Mouse (Mus musculus) heart, embryonic 11.5 days (tissue): ENCODE data around the gene Lamb3. TPM values are rescaled to one million over a fixed set of nuclear protein-coding genes. Genes with fewer than 3 reads are reported as not detected.

Source experiments
- ATAC-seq: fragments of 200-750 bp; cut with Nextera tagmentation; replicated peaks from 2 replicates; pipeline ENCODE4 v1.8.0; 2017; ENCODE audit warnings: moderate library complexity; ENCODE audit not compliant: insufficient number of reproducible peaks, low FRiP score, low TSS enrichment
- H3K27ac ChIP-seq: fragments of 300-500 bp; sonication (generic); 2 replicates; pipeline ENCODE4 v1.5.1; 2014; ENCODE audit warnings: mild to moderate bottlenecking, low read depth, low read length
- H3K27me3 ChIP-seq: fragments of 300-500 bp; sonication (generic); 2 replicates; pipeline ENCODE4 v1.6.1; 2014; ENCODE audit warnings: mild to moderate bottlenecking, low read length, mixed read lengths; ENCODE audit not compliant: control insufficient read depth, insufficient read depth
- H3K36me3 ChIP-seq: fragments of 300-500 bp; sonication (generic); 2 replicates; pipeline ENCODE4 v1.6.1; 2014; ENCODE audit warnings: mild to moderate bottlenecking, low read length, moderate library complexity, mixed read lengths; ENCODE audit not compliant: control insufficient read depth, insufficient read depth
- H3K4me1 ChIP-seq: fragments of 300-500 bp; sonication (generic); 2 replicates; pipeline ENCODE4 v1.6.1; 2014; ENCODE audit warnings: low read length; ENCODE audit not compliant: control insufficient read depth, insufficient read depth
- H3K4me2 ChIP-seq: fragments of 300-500 bp; sonication (generic); 2 replicates; pipeline ENCODE4 v1.6.1; 2014; ENCODE audit warnings: mild to moderate bottlenecking, moderate library complexity
- H3K4me3 ChIP-seq: fragments of 300-500 bp; sonication (generic); 2 replicates; pipeline ENCODE4 v1.5.1; 2014; ENCODE audit warnings: low read depth, low read length
- H3K9ac ChIP-seq: fragments of 300-500 bp; sonication (generic); 2 replicates; pipeline ENCODE4 v1.6.1; 2014; ENCODE audit warnings: mild to moderate bottlenecking, low read depth, low read length, moderate library complexity
- H3K9me3 ChIP-seq: fragments of 300-500 bp; sonication (generic); replicated peaks from 2 replicates; pipeline ENCODE4 v1.6.1; 2016; ENCODE audit warnings: low read length; ENCODE audit not compliant: control insufficient read depth
- WGBS: fragments of 180-500 bp; shearing (Covaris S2); extraction: QIAGEN DNeasy Blood & Tissue Kit; methylation state at CpG from one replicate; pipeline ENCODE4 v1.1.7; 2014; ENCODE audit not compliant: insufficient replicate concordance; 5-methylcytosine and 5-hydroxymethylcytosine counted together
- polyA plus RNA-seq: library from polyadenylated mRNA; unstranded; fragments of >200 nt; fragmentation: Nextera tagmentation; extraction: Ambion mirVana; gene quantifications from 2 replicates; pipeline ENCODE4 v1.2.1, GENCODE M21; 2014

Lamb3 gene
- polyA plus RNA-seq, 1 experiment from 2014 or later, result 0.64 TPM

DNA sequence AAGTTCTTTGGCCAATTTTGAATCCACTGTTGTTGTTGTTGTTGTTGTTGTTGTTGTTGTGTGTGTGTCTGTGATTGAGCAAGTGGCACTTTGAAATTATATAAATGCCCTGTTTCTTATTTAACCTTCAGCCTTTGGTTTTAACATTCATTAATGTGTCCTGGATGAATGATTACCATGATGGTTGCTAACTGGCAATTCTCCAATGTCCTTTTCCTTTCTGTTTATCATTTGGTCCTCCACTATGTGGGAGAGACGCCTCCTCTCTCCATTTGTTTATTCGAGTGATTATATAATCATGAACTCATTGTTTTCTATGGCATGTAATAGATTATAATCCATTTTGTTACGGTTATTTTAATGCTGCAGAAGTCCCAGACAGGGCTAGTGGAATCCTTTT, 23.0 kb downstream of the Lamb3 start:
- Histone ChIP-seq H3K4me3 (no peak overlapping the region), H3K36me3 (no peaks in the 10 kb centered on the region), H3K9me3 (no peaks in the 10 kb centered on the region), H3K27me3 (no peaks in the 10 kb centered on the region), H3K9ac (no peak overlapping the region), H3K4me2 (no peak overlapping the region), H3K27ac (no peak overlapping the region), H3K4me1 (no peaks in the 10 kb centered on the region)
- 62% methylated on average over 3 of the region's 3 CpGs for WGBS
- ATAC-seq, result no peak

- Histone ChIP-seq H3K4me1 (no peaks in the 10 kb centered on the region), H3K9me3 (no peaks in the 10 kb centered on the region), H3K27ac (no peak overlapping the region), H3K36me3 (no peaks in the 10 kb centered on the region), H3K4me2 (no peak overlapping the region), H3K9ac (no peak overlapping the region), H3K27me3 (no peaks in the 10 kb centered on the region), H3K4me3 (no peak overlapping the region)
- WGBS, result 48% methylated on average over 5 of the region's 5 CpGs
- ATAC-seq, result no peak
Measured at GRCm38 (mm10) chr1:193230935-193231334, 23.4 kb downstream of the Lamb3 start.

GRCm38 (mm10) chr1:193232732-193233131, 25.2 kb downstream of the Lamb3 start:
- H3K36me3 ChIP-seq, result no peaks in the 10 kb centered on the region

DNA sequence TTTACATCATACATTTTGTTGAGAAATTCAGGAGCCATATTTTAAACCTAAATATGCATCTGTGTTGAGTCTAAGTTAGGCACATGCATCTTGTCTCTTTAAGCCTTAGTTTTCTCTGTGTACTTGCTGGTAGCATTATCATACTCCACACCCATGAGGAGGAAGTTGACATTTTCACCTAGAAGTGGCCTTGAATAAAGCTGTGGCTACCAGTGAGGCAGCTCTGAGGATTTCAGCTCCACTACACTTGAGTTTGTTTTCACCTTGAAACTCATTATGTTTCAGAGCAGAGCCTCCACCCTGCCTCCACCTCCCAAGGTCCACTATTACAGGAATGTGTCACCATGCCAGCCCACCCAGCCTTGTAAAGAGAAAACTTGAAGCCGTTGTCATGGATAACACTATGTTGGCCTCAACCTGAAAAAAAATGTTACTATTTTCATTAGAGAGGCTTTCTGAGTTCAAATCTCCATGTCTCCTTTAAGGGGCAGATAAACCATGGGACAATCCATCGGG, 26.7 kb downstream of the Lamb3 start:
- ATAC-seq, result no peak
- Histone ChIP-seq H3K4me1 (no peaks in the 10 kb centered on the region), H3K9ac (no peak overlapping the region), H3K4me2 (no peak overlapping the region), H3K36me3 (no peaks in the 10 kb centered on the region), H3K4me3 (no peak overlapping the region), H3K27ac (no peak overlapping the region), H3K9me3 (no peaks in the 10 kb centered on the region), H3K27me3 (no peaks in the 10 kb centered on the region)
- 80% methylated on average over 2 of the region's 2 CpGs for WGBS

More at GRCm38 (mm10) chr1:193232732-193233131, 25.2 kb downstream of the Lamb3 start:
- no peak overlapping the region for H3K9ac ChIP-seq
- H3K27me3 ChIP-seq, result no peaks in the 10 kb centered on the region
- ATAC-seq, result no peak
- WGBS, result 75% methylated on average over 2 of the region's 2 CpGs
- H3K9me3 ChIP-seq, result no peaks in the 10 kb centered on the region
- H3K4me3 ChIP-seq, result no peak overlapping the region
- H3K4me2 ChIP-seq, result no peak overlapping the region
- H3K27ac ChIP-seq, result no peak overlapping the region
- H3K4me1 ChIP-seq, result no peaks in the 10 kb centered on the region

DNA sequence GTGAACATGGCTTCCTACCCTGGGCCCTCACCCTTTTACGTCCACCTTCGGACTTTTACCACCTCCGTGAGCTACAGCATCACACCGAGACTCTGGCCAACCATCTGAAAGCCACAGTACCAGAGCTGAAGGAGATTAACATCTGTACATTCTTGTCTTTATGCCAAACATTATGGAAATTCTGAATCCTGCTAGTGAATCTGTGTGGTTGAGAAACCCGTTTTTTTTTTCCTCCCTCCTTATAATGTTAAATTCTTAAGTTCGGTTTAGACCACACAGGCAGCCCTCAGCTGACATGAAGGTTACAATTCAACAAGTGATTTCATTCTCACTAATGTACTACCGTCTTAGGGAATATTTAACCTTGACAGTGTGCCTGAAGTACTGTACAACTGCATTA, 27.4 kb downstream of the Lamb3 start:
- 85% methylated on average over 7 of the region's 7 CpGs for WGBS

GRCm38 (mm10) chr1:193238426-193238825, 30.9 kb downstream of the Lamb3 start:
- Histone ChIP-seq H3K36me3 (no peaks in the 10 kb centered on the region), H3K4me1 (peaks cover under 1% of the 10 kb centered on the region; the same call in 1 of the 2 replicates), H3K4me3 (no peak overlapping the region), H3K27me3 (no peaks in the 10 kb centered on the region), H3K9me3 (no peaks in the 10 kb centered on the region), H3K9ac (no peak overlapping the region), H3K4me2 (no peak overlapping the region), H3K27ac (no peak overlapping the region)
- 60% methylated on average over 4 of the region's 4 CpGs for WGBS
- no peak for ATAC-seq

More for the DNA sequence above, 27.4 kb downstream of the Lamb3 start:
- Histone ChIP-seq H3K27me3 (no peaks in the 10 kb centered on the region), H3K4me2 (no peak overlapping the region), H3K9me3 (no peaks in the 10 kb centered on the region), H3K27ac (no peak overlapping the region), H3K4me3 (no peak overlapping the region), H3K36me3 (no peaks in the 10 kb centered on the region), H3K4me1 (no peaks in the 10 kb centered on the region), H3K9ac (no peak overlapping the region)
- no peak for ATAC-seq

GRCm38 (mm10) chr1:193241436-193241835, 33.9 kb downstream of the Lamb3 start:
- Histone ChIP-seq H3K36me3 (no peaks in the 10 kb centered on the region), H3K4me1 (peaks cover 7% of the 10 kb centered on the region; the same call in 1 of the 2 replicates), H3K27ac (no peak overlapping the region), H3K27me3 (no peaks in the 10 kb centered on the region), H3K9ac (no peak overlapping the region), H3K4me2 (no peak overlapping the region), H3K9me3 (no peaks in the 10 kb centered on the region), H3K4me3 (no peak overlapping the region)
- WGBS, result 86% methylated on average over 4 of the region's 4 CpGs
- ATAC-seq, result no peak

DNA sequence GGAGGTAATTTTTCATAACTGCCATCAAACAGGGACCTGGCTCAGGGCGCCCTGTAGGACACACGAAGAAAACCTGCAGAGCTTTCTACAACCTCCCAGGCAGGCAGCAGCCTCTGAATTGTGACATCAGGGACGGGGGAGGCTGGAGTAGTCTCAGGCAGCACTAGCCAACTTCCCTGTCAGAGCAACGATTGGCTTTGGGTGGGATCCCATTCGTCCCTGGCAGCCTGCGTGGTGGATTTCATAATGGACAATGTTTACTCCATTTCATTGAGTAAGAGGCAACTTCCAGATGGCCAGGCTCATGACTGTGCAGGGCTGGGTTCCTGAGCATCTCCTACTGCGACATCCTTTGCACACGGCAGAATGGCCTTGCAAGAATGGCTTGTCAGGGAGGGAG, 34.7 kb downstream of the Lamb3 start:
- H3K9ac ChIP-seq, result no peak overlapping the region
- 80% methylated on average over 8 of the region's 8 CpGs for WGBS
- H3K4me2 ChIP-seq, result no peak overlapping the region
- ATAC-seq, result no peak
- peaks cover 7% of the 10 kb centered on the region; the same call in 1 of the 2 replicates for H3K4me1 ChIP-seq
- no peaks in the 10 kb centered on the region for H3K9me3 ChIP-seq
- no peaks in the 10 kb centered on the region for H3K36me3 ChIP-seq
- no peak overlapping the region for H3K27ac ChIP-seq
- H3K4me3 ChIP-seq, result no peak overlapping the region
- no peaks in the 10 kb centered on the region for H3K27me3 ChIP-seq

- ATAC-seq, result no peak
- H3K4me2 ChIP-seq, result no peak overlapping the region
- H3K4me1 ChIP-seq, result peaks cover 7% of the 10 kb centered on the region; the same call in 1 of the 2 replicates
- H3K27me3 ChIP-seq, result no peaks in the 10 kb centered on the region
- no peak overlapping the region for H3K9ac ChIP-seq
- H3K27ac ChIP-seq, result no peak overlapping the region
- H3K36me3 ChIP-seq, result no peaks in the 10 kb centered on the region
- WGBS, result 73% methylated on average over 4 of the region's 4 CpGs
- H3K9me3 ChIP-seq, result no peaks in the 10 kb centered on the region
- no peak overlapping the region for H3K4me3 ChIP-seq
Measured at GRCm38 (mm10) chr1:193242863-193243262, 35.4 kb downstream of the Lamb3 start.
